Mouse (Mus musculus) frontal cortex, postnatal 14 days (tissue): Measurements from ENCODE around the gene Fam122a.

Experiments
- DNase-seq, 2 experiments: peaks; one replicate each; pipeline ENCODE4 v3.0.0; 2022; ENCODE audit warnings: low spot score in 2 of 2

Gene Fam122a

DNA sequence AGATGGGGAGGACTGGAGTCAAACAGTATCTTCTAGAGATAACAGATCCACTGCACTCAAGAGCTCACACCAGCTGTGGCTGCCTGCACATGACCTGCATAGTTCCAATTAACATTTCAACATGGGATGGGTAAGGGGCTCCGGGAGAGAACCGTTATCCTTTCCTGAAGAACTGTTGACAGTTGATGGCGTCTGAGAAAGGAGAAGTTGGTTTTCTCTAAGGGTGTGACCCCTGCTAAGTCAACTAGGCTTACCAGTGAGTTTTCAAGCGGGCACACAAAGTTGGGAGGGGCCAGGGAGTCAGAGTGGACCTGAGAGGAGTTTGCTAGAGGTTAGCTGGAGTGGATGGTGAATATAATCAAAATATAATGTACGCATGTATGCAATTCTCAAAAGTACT is 13.1 kb upstream of the Fam122a start:
- no peak for DNase-seq

DNA sequence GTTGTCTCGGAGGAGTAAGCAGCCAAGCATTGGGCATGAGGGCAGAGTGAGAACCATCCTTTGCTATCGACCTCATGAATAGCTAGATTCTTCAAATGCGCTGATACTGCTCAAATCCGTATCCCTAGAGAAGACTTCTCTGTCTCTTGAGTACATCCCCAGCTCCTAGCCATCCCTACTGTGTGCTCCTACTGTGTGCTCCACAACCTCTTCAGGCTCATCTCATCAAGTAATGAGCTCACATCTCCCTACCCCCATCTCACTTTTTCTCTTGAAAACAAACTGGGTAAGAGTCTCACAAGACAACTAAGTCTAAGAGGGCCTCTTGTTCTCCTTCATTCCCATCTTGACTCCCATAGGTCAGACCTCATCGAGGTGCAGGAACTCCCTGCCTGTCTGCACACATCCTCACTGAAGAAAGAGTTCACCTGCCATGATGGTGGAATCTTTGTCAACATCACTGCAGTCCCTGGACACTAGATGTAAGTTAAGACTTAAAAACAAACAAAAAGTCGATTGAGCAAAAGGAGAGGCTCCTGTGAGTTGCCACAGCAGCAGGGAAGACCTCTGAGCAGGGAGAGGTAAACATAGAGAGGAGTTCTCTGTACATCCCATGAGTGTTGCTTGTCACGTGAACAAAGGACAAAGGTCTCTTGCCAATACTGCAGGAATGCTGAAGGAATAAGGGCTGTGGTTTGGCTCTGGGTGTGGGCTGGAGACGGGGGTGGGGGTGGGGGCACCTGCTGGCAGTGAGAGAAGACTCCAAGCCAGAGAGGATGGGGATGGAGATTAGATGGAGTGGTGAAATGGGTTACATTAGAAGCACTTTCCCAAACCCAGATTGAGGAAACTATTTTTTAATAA is 9.5 kb upstream of the Fam122a start:
- DNase-seq = no peak

DNA sequence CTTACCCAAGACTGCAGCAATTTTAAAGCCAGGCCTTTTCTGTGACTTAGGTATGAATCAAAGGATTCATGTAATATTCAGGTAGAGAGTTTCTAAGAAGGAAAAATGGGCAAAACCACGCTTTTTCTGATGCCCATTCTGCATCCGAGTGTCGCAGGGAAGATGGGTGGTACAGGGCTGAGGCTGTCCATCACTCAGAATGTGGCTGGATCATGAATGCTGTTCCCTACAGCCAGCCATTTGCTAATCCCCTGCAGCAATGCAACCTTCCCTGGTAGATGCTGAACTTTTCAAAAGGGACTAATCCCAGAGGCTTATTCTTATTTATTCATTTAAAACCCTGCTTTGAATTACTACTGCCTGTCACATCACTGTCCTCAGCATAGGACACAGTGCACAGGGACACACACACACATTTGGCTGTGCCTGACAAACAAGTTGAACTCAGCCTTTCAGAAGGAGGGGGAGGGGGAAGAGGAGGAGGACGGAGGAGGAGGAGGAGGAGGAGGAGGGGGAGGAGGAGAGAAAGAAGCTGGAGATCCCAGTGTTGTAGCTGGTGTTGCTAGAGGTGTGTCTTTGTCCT is 7.5 kb upstream of the Fam122a start:
- no peak for DNase-seq

DNA sequence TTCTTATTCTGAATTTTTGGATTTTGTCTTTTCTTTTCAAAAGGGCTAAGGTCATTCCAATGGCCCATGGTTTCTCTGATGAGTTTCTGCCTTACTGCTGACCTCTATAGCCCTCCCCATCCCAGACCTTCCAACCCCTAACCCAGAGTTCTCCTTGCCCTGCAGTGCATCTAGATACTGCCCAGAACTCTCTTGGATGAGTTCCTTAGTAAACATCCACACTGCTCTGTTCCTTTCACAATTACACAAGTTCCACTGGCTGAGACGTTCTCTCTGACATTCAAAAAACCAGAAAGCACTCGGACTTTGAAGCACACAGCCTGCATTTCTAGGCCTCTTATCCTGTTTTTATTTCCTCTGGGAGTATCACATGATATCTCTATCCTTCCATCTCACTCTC is 3.8 kb upstream of the Fam122a start:
- no peak for DNase-seq

DNA sequence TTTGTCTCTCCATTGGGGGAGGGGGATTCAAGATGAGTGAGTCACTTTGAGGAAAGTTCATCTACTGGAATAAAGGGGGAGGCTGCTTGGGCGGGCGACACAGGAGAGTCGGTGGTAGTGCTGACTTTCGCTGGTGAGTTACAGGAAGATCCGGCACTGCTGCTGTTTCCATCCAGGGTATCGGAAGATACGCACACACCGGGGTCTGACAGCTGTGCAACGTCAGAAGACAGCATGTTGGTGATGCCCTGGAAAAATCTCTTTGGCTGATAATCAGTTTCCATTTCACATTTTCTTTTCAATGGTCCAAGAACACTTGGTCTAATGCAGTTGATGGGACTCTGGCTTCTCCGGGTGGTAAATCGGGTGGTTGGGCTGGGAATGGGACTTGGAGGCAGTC is 695 bp downstream of the Fam122a start:
- DNase-seq = peak in 1 of 2 experiments; percentile 14

DNA sequence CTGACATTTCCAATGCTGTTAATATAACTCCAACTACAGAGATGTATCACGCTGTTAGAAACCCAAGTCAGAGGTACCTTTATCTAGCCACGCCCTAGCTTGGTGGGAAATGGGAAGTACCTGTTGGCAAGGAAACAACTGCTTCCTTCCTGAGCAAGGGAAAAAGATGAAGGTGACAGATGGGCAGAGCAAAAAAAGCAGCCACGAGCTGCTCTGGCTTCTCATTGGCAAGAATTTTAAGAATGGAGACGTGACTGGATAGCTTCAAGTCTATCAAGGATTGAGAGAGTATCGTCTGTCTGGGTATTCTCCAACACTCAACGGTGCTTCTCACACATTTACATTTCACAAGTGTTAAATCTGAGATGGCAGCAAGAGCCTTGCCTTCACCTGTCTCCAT is 1.9 kb downstream of the Fam122a start:
- DNase-seq = no peak

DNA sequence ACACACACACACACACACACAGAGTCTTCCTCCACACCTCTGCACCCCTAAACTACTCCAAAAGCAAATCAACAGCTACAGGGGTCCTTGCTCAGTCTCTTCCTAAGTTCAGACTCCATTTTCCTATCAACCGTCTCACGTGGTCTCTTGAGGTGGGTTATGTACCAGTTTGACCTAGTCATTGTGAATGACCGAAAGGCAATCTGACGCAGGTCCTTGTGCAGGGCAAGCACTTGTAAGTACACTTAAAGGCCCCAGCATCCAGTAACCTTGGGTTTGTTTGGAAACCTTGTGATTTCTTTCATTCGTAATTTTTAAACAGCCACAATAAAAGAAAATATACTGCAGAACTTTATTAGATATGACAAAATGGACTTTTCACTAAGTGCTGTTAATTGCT is 4.6 kb downstream of the Fam122a start:
- no peak for DNase-seq

DNA sequence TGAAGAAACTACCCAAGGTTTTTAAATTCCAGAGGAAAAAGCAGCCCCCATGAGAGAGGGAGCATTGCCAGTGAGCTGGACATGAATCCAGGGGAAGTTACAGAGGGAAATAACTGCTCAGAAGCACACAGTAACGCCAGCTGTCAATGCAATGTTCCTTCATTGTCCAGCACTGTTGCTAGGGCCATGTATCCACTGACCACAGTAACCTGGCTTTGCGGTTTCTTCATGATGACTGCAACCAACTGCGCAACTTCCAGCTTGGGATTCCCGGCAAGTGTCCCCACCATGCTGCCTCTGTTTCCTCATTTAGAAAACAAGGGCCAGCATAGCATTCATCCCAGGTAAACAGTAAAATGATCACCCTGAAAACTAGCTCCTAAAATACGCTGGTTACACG is 5.6 kb downstream of the Fam122a start:
- no peak for DNase-seq

DNA sequence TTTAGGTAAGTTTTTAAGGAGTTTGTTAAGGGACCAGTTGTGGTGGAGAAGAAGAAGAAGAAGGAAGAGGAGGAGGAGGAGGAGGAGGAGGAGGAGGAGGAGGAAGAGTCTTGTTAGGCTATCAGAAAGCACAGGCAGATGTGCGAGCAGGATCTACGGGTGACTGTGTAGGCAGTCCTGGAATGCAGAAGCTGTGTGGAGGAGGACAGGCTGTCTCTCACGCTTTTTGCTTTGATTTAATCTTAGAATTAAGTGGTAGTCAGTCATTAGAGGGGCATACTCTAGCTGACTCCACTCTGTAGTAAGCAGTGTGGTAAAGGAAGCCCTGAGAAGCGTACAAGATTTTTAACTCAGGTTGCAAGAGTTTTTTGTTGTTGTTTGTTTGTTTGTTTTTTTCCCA is 7.9 kb downstream of the Fam122a start:
- DNase-seq = no peak

DNA sequence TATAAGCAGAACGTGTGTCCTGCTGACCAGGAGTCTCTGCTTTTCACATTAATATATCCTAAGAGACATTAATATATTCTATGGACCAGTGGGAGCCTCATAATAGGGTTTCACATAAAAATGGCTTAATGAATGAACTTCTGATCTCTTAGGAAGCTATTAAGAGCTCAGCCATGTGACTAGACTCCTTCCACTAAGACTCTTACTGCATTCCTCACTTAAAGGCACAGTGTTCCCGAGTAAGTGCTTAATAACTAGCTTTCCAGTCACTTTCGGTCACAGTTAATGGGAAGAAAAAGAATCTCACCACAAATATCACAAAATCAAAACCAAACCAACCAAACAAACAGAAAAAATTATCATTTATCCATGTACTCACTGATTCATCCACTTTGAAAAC is 8.5 kb downstream of the Fam122a start:
- no peak for DNase-seq

DNA sequence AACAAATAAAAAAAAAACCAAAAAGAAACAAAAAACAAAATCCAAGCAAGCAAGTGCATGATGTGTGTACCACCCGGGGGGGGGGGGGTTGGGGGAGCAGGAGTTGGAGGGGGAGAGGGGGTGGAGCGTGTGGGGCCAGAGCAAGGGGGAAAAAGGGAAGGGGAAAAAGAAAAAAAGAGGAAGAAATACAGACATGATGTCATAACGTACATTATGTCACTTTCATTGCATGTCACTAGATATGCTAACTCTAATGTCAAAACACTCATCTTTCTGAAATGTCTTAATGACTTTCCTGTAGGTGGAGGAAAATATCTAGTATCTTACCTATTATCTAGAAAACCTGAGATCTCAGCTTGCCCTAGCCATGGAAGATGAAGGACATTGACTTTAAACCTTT is 14.1 kb downstream of the Fam122a start:
- DNase-seq = no peak

DNA sequence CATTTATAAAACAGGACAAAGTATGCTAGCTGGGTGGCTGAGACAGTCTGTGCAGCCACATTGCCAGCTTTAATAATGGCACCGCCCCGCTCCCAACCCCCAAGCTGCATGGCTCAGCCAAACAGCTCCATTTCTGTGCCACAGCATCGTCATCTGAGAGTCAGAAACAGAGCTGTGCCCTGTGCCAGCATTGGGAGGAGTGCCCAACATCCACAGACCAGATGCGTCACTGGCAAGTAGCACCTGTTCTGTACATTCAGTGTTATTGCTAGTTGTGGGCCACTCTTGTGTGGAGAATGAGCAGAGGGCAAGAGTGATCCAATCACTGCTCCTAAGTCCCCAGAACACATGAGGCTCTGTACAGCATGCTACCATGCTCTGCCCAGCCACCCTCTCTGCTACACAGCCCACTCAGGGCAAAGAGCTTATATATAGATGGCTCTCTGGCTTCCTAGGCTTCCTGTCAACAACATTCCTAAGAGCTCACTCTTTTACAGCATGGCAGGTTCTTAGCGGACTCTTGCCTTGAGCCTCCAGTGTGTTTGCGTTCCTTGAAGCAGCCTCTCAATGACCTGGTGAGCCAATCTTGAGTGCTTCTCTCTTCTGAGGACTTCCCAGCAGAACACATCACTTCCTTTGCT is 20.4 kb downstream of the Fam122a start:
- no peak for DNase-seq

DNA sequence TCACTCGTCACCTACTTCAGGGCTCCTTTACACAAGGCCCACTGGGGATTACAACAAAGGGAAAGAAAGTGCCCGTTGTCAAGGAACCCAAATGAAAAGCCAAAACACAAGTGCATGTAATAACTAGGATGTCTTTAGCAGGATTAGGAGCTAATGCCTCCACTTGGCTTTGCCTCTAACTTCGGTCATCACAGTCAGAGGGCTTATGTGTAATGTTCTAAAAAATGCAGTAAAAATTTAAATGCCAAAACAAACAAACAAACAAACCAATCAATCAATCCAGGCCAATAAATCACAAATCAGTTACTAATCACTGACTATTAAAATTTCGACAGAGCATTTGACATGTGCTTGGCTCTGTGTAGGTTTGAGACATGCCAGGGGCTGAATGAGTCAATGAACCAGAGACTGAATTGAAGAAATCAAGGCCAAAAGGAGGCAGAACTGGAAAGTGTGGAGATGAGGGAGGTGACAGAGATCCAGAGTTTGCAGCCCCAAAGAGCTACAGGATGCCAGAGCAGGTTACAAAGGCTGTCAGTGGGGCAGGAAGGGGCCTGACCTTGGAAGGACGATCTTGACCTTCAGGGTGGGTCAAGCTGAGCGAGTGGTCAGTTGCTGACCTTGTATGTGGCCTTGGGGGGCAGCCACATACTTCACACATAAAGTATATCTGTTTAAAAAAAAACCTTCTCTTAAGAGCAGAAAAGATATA is 21.8 kb downstream of the Fam122a start:
- DNase-seq = no peak

DNA sequence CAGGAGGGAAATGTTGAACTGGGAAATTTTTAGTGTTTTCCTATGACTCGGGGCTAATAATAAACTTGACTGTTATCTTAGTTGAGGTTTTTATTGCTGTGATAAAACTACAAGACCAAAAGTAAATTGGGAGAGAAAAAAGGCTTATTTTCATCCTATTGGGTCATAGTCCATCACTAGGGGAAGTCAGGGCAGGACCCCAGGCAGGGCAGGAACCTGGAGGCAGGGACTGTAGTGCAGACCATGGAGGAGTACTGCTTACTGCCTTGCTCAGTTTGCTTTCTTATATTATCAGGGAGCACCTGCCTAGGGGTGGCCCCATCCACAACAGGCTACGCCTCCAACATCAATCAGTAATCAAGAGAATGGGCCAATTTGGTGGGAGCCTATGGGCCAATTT is 22.7 kb downstream of the Fam122a start:
- no peak for DNase-seq

DNA sequence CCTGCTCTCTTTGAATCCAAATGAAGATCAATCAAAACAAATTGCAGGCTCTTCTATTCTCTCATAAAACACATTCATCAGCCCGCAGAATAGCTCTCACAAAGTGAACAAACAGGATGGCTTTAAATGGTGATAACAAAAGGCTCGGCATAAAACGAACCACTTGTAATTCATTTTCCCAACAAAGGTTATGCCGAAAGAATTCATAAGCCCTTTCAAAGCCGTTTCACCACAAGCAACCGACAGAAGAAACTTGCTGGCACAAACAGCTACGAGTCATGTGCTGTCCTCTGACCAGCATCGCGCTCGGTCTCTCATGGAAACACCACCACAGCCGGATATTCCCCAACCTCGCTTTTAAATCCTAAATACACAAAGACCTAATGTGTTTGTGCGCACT is 23.8 kb downstream of the Fam122a start:
- peak in 1 of 2 experiments; percentile 11 for DNase-seq

DNA sequence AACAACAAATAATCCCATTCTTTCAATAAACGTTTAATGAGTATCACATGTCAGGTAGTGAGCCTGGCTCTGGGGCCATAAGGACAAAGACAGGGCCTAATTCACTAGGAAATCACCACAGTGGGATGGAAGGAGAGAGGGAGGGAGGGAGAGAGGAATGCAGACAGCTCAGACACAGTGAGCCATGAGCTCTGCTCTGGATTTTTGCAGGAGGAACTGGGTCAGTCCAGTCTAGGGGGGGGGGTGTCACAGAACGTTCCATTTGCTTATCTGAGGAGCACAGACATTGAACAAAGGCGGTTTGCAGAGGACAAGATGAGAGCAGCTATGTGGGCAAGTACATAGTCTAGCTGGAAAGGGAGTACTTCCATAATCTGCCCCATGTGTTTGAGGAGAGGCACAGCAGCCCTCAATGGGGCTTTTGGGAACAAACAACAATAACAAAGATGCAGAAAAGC is 24.7 kb downstream of the Fam122a start:
- DNase-seq = no peak

DNA sequence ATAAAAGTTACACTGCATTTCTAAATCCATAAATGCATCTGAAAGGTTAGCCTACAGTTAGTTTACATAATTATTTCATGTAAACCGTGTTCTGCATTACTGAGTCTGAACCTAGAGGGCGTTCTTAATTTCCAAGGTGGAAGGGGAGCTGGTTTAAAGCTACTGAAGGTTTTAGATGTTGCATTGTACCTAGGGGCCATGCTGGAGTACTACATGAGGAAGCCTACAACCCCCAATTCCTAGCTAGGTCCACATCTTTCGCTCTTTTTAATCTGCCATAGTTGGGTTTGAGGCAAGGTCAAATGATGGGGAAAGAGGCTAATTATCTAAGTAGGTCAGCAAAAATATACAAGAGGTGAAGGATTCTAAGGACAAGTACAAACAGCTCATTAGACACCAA is 25.5 kb downstream of the Fam122a start:
- no peak for DNase-seq

DNA sequence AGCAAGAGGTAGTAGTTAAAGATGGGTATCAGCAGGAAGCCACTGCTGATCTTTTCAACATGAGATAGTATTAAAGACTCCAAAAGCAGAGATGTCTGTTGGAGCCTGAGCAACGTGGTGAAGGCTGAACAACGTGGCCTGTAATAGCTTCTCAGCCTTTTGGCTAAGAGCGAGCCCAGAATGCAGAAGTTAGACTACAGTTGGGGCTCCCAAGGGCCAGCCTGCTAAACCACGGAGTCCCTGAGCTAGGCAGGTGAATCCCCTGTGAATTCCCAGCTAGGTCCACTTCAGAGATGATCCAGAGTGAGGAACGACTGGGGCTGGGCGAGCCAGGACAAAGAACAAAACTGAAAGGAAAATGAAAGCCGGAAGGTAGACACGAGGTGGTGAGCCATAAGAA is 26.4 kb downstream of the Fam122a start:
- DNase-seq = no peak

DNA sequence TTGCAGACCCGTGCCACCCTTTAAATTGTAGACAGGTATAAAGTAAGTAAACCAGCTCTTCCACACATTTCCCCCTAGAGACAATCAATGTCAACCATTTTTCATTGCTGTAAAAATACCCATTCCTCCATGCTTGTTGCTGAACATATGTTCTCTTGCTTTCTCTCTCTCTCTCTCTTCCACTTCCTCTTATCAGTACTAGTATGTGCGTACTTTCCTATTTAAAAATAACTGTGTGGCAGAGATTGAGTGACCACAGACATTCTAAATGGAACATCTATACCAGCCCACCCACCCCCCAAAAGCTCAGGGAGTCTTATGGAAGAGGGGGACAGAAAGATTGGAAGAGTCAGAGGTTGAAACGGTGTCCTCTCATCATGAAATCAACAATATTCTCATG is 32.8 kb downstream of the Fam122a start:
- no peak for DNase-seq

DNA sequence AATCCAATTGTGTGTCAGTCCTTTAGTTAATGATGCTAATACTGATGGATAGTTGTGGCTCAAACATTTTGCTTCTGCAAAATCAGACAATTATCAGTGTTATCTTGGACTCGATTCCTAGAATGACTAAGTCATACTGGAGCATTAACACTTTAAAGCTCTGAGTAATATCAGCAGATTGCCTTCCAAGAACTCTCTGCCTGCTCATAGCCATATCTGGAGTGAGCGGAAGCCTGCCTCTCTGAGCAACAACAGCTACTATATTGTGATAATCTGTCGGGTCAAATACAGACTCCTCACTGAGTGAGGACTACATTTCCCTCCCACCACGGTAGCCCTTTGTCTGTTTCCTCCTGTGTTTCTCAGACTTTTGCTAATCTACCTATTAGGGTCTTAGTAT is 37.4 kb downstream of the Fam122a start:
- no peak for DNase-seq

DNA sequence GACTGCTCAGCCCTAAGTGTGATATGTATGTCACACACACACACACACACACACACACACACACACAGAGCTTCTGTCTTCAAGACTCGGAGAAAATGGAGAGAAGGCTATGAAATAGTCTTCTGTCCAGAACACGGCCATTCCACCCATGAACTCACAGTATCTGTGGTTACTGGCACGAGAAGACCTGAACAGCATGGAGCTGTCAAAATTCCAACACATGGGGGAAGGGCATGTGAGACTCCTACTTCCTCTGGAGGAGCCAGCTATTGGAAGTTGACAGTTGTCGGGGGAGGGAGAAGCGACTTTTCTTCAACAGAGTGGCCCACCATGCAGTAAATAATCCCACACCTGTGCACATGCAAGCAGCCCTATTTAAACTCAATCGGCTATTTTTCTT is 42.9 kb downstream of the Fam122a start:
- no peak for DNase-seq

DNA sequence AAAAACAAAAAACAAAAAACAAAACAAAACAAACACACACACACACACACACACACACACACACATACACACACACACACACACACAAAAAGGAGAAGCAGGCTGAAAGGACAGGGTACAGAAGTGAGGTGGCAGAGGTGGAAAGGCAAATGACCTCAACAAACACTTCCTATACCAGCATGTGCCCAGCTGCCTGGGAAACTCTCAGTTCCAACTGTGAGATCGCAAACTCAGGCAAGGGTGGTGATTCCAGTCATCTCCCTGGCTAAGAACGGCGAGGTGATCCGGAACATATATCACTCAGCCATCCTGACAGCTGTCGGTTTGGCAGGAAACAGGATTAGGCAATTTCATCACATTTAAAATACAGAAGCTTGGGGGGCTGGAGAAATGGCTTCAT is 44.7 kb downstream of the Fam122a start:
- DNase-seq = no peak
